Mouse (Mus musculus) thymus, postnatal 25 days (tissue): Measurements from ENCODE around the gene Pnpla1.

ENCODE experiments used
- DNase-seq: peaks from one replicate; pipeline ENCODE4 v3.0.0; 2022

The Pnpla1 gene

GRCm38 (mm10) chr17:28926866-28927635 lies 68.8 kb downstream of the Pnpla1 start:
- DNase-seq, result peak; percentile 60

GRCm38 (mm10) chr17:28928004-28928403 lies 69.8 kb downstream of the Pnpla1 start:
- DNase-seq, result no peak

GRCm38 (mm10) chr17:28929369-28929768 lies 71.2 kb downstream of the Pnpla1 start:
- DNase-seq, result no peak

GRCm38 (mm10) chr17:28930392-28931074 lies 72.3 kb downstream of the Pnpla1 start:
- DNase-seq, result no peak

GRCm38 (mm10) chr17:28931436-28932211 lies 73.4 kb downstream of the Pnpla1 start:
- DNase-seq, result no peak

- no peak for DNase-seq
Measured at GRCm38 (mm10) chr17:28932274-28932673, 74.1 kb downstream of the Pnpla1 start.

GRCm38 (mm10) chr17:28934120-28934916 lies 76.1 kb downstream of the Pnpla1 start:
- DNase-seq, result no peak

GRCm38 (mm10) chr17:28936133-28936532 lies 77.9 kb downstream of the Pnpla1 start:
- DNase-seq, result no peak

- peak; percentile 67 for DNase-seq
Measured at GRCm38 (mm10) chr17:28936622-28937345, 78.6 kb downstream of the Pnpla1 start.
